Mouse (Mus musculus): ENCODE results near the gene Wfikkn2. TPM values are rescaled to one million over a fixed set of nuclear protein-coding genes. Genes with fewer than 3 reads are reported as not detected.

The Wfikkn2 gene
- total and polyA plus RNA-seq, 2 experiments from 2014 or later = 10.1 to 10.4 TPM

DNA sequence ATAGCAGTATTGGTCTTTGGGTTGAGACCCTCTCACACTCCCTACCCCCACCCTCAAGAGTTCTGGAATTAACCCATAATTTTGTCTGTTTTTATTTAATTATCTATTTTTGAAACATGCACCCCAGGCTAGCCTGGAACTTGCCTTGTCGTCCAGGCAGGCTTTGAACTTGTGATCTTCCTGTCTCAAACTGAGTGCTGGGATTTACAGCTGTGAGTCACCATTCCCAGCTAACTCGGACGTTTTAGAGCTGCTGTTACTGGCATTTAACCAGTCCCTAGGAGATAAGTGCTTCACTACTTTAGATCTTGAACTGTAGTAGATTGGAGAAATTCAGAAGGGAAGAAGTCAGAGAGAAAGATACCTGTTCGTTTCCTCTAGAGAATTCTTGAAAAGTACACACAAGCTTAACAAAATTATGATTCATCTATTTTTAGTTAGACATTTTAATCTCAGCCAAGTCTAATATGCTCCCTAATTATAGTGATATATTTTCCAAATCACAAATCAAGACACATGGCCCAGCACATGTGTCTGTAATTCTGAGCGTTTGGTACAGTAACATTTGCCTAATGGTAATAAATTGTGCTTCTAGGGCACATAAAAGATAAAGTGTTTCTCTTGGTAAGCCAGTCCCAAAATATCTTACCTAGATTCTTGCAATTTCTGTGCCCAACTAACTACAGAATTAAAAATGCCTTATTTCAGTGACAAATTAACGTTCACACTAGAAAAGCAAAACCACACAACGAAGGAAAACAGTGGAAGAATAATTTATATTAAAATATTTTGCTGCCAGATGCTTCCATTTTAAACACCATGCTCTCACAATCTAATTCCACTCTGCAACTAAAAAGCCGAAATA, 36.8 kb downstream of the Wfikkn2 start:
- DNase-seq (ENCODE audit: low spot score) (no peak), ATAC-seq (no peak)
- TF ChIP-seq CTCF (IDR thresholded peaks at IDR 0.05; ENCODE audit: low read depth) = no peak
- no peaks in the 10 kb centered on the region for H3K27me3 ChIP-seq (ENCODE audit: insufficient read depth, low read length)
- H3K9ac ChIP-seq (replicated peaks; ENCODE audit: low read length) = no peak overlapping the region
- WGBS = 49% methylated on average over 8 of the region's 8 CpGs
- peak overlapping the region; percentile 96 for H3K4me2 ChIP-seq (ENCODE audit: low read depth, low read length)
- H3K27ac ChIP-seq = peak overlapping the region; percentile 98; the same call in 1 of the 2 replicates
- no peak overlapping the region; the same call in 1 of the 2 replicates for H3K4me3 ChIP-seq (ENCODE audit: low read length)
- H3K9me3 ChIP-seq (ENCODE audit: low read length) = no peaks in the 10 kb centered on the region
- peaks cover 6% of the 10 kb centered on the region; the same call in 1 of the 2 replicates for H3K4me1 ChIP-seq (ENCODE audit: insufficient read depth, low read length)
- peaks cover 4% of the 10 kb centered on the region for H3K36me3 ChIP-seq (ENCODE audit: insufficient read depth, low read length)

DNA sequence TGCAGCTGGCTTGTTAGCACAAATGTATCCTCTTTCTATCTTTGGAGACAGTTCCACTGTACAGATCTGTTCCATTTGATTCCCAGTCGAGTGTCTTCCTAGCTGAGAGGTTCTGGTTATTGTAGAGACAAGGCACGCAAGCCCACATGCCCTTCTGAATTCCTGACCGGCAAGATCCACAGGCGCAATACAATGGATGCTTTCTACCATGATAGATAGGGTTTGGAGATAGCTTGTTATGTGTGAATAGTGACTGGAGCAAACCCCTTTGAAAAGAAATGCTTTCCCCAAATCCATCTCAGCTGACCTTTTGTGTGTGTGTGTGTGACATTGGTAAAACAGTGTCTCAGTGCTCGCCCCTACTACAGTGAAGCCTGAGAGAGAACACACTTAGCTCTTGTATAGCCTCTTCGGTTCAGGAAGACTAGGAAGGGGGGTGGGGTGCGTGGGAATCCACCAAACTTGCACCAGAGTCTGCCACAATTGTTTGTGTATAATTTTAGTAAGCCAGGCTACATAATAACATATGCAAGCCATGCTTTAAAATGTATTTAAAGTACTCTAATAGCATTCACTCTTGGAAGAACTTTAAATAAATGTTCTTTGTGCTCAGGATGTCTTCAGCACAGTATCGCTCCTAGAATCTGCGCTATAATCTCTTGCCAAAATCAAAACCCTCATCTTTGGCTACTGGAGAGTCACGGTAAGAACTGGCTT, 39.2 kb downstream of the Wfikkn2 start:
- ATAC-seq = no peak
- WGBS = 52% methylated on average over 10 of the region's 10 CpGs
- Histone ChIP-seq H3K27ac (no peak overlapping the region), H3K27me3 (ENCODE audit: insufficient read depth, low read length) (no peaks in the 10 kb centered on the region), H3K9ac (replicated peaks; ENCODE audit: low read length) (no peak overlapping the region), H3K36me3 (ENCODE audit: insufficient read depth, low read length) (no peaks in the 10 kb centered on the region), H3K4me2 (ENCODE audit: low read depth, low read length) (no peak overlapping the region), H3K4me3 (ENCODE audit: low read length) (no peak overlapping the region), H3K4me1 (ENCODE audit: insufficient read depth, low read length) (no peaks in the 10 kb centered on the region; the same call in 1 of the 2 replicates), H3K9me3 (ENCODE audit: low read length) (no peaks in the 10 kb centered on the region)
- TF ChIP-seq CTCF (IDR thresholded peaks at IDR 0.05; ENCODE audit: low read depth) = no peak
- DNase-seq (ENCODE audit: low spot score) = no peak

DNA sequence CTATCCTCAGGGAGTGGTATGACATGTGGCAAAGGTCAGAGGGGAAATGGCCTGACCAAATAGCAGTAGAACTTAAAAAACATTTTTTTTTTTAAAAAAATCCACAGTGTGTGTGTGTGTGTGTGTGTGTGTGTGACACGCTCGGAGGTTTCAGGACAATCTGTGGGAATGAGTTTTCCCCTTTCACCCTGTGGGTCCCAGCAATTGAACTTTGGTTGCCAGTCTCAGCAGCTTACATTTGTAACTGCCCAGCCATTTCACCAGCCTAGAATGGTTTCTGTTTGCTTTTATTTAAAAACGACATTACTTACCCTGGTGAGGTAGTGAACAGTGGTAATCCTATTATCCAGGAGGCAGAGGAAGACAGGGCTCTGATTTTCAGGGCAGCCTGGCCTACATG, 42.7 kb downstream of the Wfikkn2 start:
- DNase-seq (ENCODE audit: low spot score) (no peak), ATAC-seq (no peak)
- Histone ChIP-seq H3K4me1 (ENCODE audit: insufficient read depth, low read length) (no peaks in the 10 kb centered on the region), H3K27ac (no peak overlapping the region), H3K9ac (replicated peaks; ENCODE audit: low read length) (no peak overlapping the region), H3K9me3 (ENCODE audit: low read length) (no peaks in the 10 kb centered on the region), H3K4me3 (ENCODE audit: low read length) (no peak overlapping the region), H3K36me3 (ENCODE audit: insufficient read depth, low read length) (no peaks in the 10 kb centered on the region), H3K27me3 (ENCODE audit: insufficient read depth, low read length) (no peaks in the 10 kb centered on the region), H3K4me2 (ENCODE audit: low read depth, low read length) (no peak overlapping the region)
- TF ChIP-seq CTCF (IDR thresholded peaks at IDR 0.05; ENCODE audit: low read depth) = no peak
- WGBS = 78% methylated on average over 3 of the region's 3 CpGs

DNA sequence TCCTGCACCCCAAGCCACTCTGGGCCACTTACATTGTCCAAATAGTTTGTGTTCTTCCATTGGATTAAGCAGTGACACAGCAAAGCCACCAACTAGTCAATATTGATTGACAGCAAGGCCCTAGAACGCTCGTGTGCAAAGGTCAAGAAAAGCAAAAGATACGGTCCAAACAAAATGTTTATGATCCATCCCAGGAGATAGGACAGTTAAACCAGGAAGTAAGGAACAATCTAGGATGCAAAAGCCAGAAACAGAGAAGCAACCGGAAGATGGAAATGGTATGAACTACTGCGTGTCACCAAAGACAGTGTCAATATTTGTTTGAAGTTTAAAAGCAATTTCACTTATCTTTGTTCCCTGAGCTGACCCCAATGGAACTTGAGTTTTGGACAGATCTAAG, 43.7 kb downstream of the Wfikkn2 start:
- Histone ChIP-seq H3K4me2 (ENCODE audit: low read depth, low read length) (no peak overlapping the region), H3K9ac (replicated peaks; ENCODE audit: low read length) (no peak overlapping the region), H3K4me1 (ENCODE audit: insufficient read depth, low read length) (no peaks in the 10 kb centered on the region), H3K9me3 (ENCODE audit: low read length) (no peaks in the 10 kb centered on the region), H3K27ac (no peak overlapping the region), H3K27me3 (ENCODE audit: insufficient read depth, low read length) (no peaks in the 10 kb centered on the region), H3K36me3 (ENCODE audit: insufficient read depth, low read length) (no peaks in the 10 kb centered on the region), H3K4me3 (ENCODE audit: low read length) (no peak overlapping the region)
- DNase-seq (ENCODE audit: low spot score) (no peak), ATAC-seq (no peak)
- TF ChIP-seq CTCF (IDR thresholded peaks at IDR 0.05; ENCODE audit: low read depth) = no peak
- 86% methylated on average over 5 of the region's 5 CpGs for WGBS

DNA sequence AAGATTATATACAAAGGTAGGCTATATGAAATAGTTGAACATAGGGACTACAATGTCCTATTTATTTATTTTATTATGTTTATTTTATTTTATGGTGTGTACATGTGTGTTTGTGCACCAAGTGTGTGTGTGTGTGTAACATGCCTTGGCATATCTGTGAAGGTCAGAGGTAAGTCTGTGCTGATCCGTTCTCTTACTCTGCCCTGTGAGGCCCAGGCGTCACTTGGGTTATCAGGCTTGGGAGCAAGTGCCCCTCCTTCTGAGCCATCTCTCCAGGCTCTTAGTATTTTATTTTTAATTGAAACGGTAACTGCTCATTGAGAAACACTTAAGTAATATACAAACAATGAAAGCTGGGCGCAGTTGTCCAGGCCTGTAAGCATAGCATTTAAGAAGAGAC, 45.4 kb downstream of the Wfikkn2 start:
- Histone ChIP-seq H3K9me3 (ENCODE audit: low read length) (no peaks in the 10 kb centered on the region), H3K36me3 (ENCODE audit: insufficient read depth, low read length) (no peaks in the 10 kb centered on the region), H3K4me1 (ENCODE audit: insufficient read depth, low read length) (no peaks in the 10 kb centered on the region), H3K9ac (replicated peaks; ENCODE audit: low read length) (no peak overlapping the region), H3K27me3 (ENCODE audit: insufficient read depth, low read length) (no peaks in the 10 kb centered on the region), H3K4me2 (ENCODE audit: low read depth, low read length) (no peak overlapping the region), H3K4me3 (ENCODE audit: low read length) (no peak overlapping the region), H3K27ac (no peak overlapping the region)
- ATAC-seq = no peak
- no peak for DNase-seq (ENCODE audit: low spot score)
- 83% methylated on average over 4 of the region's 4 CpGs for WGBS
- TF ChIP-seq CTCF (IDR thresholded peaks at IDR 0.05; ENCODE audit: low read depth) = no peak

DNA sequence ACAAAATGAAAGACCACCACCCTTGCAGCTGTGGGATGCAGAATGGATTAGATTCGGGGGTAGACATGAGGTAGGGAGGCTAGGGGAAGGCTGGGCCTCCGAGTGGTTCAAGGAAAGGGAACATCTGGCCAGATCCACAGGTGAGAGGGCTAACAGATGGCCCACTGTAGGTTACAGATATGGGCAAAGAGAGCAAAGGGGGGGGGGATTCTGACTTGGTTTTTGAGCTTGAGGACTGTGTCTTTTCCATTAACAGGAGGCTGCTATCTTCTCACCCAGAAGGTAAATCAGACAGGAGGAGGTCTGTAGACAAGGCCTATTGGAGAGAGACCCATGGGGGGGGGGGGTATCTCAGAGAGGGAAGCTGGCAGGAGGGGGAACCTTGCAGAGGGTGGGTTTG, 46.0 kb downstream of the Wfikkn2 start:
- Histone ChIP-seq H3K4me1 (ENCODE audit: insufficient read depth, low read length) (no peaks in the 10 kb centered on the region), H3K9ac (replicated peaks; ENCODE audit: low read length) (no peak overlapping the region), H3K4me2 (ENCODE audit: low read depth, low read length) (no peak overlapping the region), H3K27ac (no peak overlapping the region), H3K9me3 (ENCODE audit: low read length) (no peaks in the 10 kb centered on the region), H3K27me3 (ENCODE audit: insufficient read depth, low read length) (no peaks in the 10 kb centered on the region), H3K36me3 (ENCODE audit: insufficient read depth, low read length) (no peaks in the 10 kb centered on the region), H3K4me3 (ENCODE audit: low read length) (no peak overlapping the region)
- DNase-seq (ENCODE audit: low spot score) (no peak), ATAC-seq (no peak)
- WGBS = 60% methylated on average over 2 of the region's 2 CpGs
- TF ChIP-seq CTCF (IDR thresholded peaks at IDR 0.05; ENCODE audit: low read depth) = no peak

Measured in hindbrain, postnatal 0 days (tissue).